Mouse (Mus musculus) G1E (cell line): ENCODE data around the gene AC124108.1. TPM values are rescaled to one million over a fixed set of nuclear protein-coding genes. Genes with fewer than 3 reads are reported as not detected.

Experiments
- ATAC-seq: 2 replicates; pipeline ENCODE4 v1.8.0; 2016; ENCODE audit warnings: mild to moderate bottlenecking; ENCODE audit not compliant: insufficient number of reproducible peaks, poor library complexity, low FRiP score, severe bottlenecking; ENCODE audit errors: extremely low read depth
- DNase-seq: peaks from one replicate; pipeline ENCODE4 v3.0.0; 2012; ENCODE audit warnings: low spot score
- H3K27me3 ChIP-seq: 2 replicates; pipeline ENCODE4 v1.6.1; 2012; ENCODE audit warnings: mild to moderate bottlenecking, low read length, inconsistent platforms; ENCODE audit not compliant: insufficient read depth
- H3K36me3 ChIP-seq: replicated peaks from 2 replicates; pipeline ENCODE3; 2012; ENCODE audit warnings: mild to moderate bottlenecking, inconsistent platforms
- H3K4me1 ChIP-seq: 2 replicates; pipeline ENCODE4 v1.6.1; 2012; ENCODE audit warnings: low read depth, low read length, inconsistent platforms, mixed read lengths; ENCODE audit not compliant: insufficient read depth
- H3K4me3 ChIP-seq: 2 replicates; pipeline ENCODE4 v1.5.1; 2012; ENCODE audit warnings: low read depth, mild to moderate bottlenecking, inconsistent platforms, low read length, moderate library complexity, mixed read lengths
- H3K9me3 ChIP-seq: replicated peaks from 2 replicates; pipeline ENCODE4 v1.6.1; 2012; ENCODE audit warnings: inconsistent platforms
- CTCF ChIP-seq: IDR thresholded peaks from 2 replicates; pipeline ENCODE4 v1.5.1; 2012; ENCODE audit warnings: low read depth, low read length, inconsistent platforms, mixed read lengths
- GATA1 ChIP-seq: IDR thresholded peaks from 2 replicates; pipeline ENCODE4 v1.6.1; 2012; ENCODE audit warnings: borderline replicate concordance, low read length, inconsistent platforms, mixed read lengths
- GATA2 ChIP-seq: IDR thresholded peaks from 2 replicates; pipeline ENCODE4 v1.6.1; 2012; ENCODE audit warnings: low read depth, low read length, inconsistent platforms, borderline replicate concordance
- POLR2AphosphoS5 ChIP-seq: IDR thresholded peaks from 2 replicates; pipeline ENCODE4 v1.6.1; 2012; ENCODE audit warnings: low read depth, low read length, inconsistent platforms; ENCODE audit not compliant: insufficient replicate concordance
- TAL1 ChIP-seq: conservative IDR thresholded peaks from 2 replicates; pipeline ENCODE4 v1.6.1; 2012; ENCODE audit warnings: low read depth, low read length, inconsistent platforms, mixed read lengths
- polyA plus RNA-seq: library from polyadenylated mRNA; stranded (reverse); fragments of >175 nt; gene quantifications from 2 replicates; pipeline ENCODE4 v1.2.3, GENCODE M21; 2012
- total RNA-seq, 2 experiments: library from RNA; stranded (forward) in 1 of 2; stranded (reverse) in 1 of 2; fragments of 200-1000 nt in 1 of 2; fragments of >200 nt in 1 of 2; fragmentation: Nextera tagmentation in 1 of 2; gene quantifications; 2 replicates each; pipeline ENCODE4 v1.2.3; 2014 to 2017

AC124108.1 gene
- total and polyA plus RNA-seq, 3 experiments = 0.05 TPM; not detected in 2

GRCm38 (mm10) chr1:132254467-132254866 lies 63.2 kb downstream of the AC124108.1 start:
- DNase-seq = no peak
- H3K9me3 ChIP-seq = no peaks in the 10 kb centered on the region

More at GRCm38 (mm10) chr1:132254467-132254866, 63.2 kb downstream of the AC124108.1 start:
- no peaks in the 10 kb centered on the region for H3K4me1 ChIP-seq
- H3K36me3 ChIP-seq = no peaks in the 10 kb centered on the region
- H3K27me3 ChIP-seq = peaks cover 22% of the 10 kb centered on the region
- no peak for ATAC-seq
- TF ChIP-seq POLR2AphosphoS5 (no peak), TAL1 (no peak), GATA1 (no peak), CTCF (no peak), GATA2 (no peak)
- H3K4me3 ChIP-seq = no peak overlapping the region

Other genes with a start within 250 kb of the AC124108.1 start
- 36.9 and 48.1 TPM in 2 replicates for gene Slc45a3, start 228.5 kb upstream of the AC124108.1 start, total RNA-seq (2014; fragmentation: Nextera tagmentation)
- gene Slc45a3, start 228.5 kb upstream of the AC124108.1 start, total RNA-seq (2017) = 51.4 and 56.6 TPM in 2 replicates
- 12.3 and 14.4 TPM in 2 replicates for gene Slc45a3, start 228.5 kb upstream of the AC124108.1 start, polyA plus RNA-seq
- 166 and 187 TPM in 2 replicates for gene Elk4, start 183.8 kb upstream of the AC124108.1 start, total RNA-seq (2014; fragmentation: Nextera tagmentation)
- 67.4 and 83.2 TPM in 2 replicates for gene Elk4, start 183.8 kb upstream of the AC124108.1 start, total RNA-seq (2017)
- gene Elk4, start 183.8 kb upstream of the AC124108.1 start, polyA plus RNA-seq = 4.1 and 5.1 TPM in 2 replicates
- not detected in 2 replicates for gene Mfsd4a, start 123.4 kb upstream of the AC124108.1 start, total RNA-seq (2014; fragmentation: Nextera tagmentation)
- 0.70 and 1.0 TPM in 2 replicates for gene Mfsd4a, start 123.4 kb upstream of the AC124108.1 start, total RNA-seq (2017)
- not detected in 2 replicates for gene Mfsd4a, start 123.4 kb upstream of the AC124108.1 start, polyA plus RNA-seq
- gene Cdk18, start 51.8 kb upstream of the AC124108.1 start, total RNA-seq (2014; fragmentation: Nextera tagmentation) = not detected in 2 replicates
- gene Cdk18, start 51.8 kb upstream of the AC124108.1 start, total RNA-seq (2017) = 0.06 and 0.33 TPM in 2 replicates
- 0.02 TPM in 1 of 2 replicates, not detected in the other for gene Cdk18, start 51.8 kb upstream of the AC124108.1 start, polyA plus RNA-seq
- gene Lemd1, start within 50 bp of the AC124108.1 start, total RNA-seq (2014; fragmentation: Nextera tagmentation) = not detected in 2 replicates
- 0.17 and 0.44 TPM in 2 replicates for gene Lemd1, start within 50 bp of the AC124108.1 start, total RNA-seq (2017)
- not detected in 2 replicates for gene Lemd1, start within 50 bp of the AC124108.1 start, polyA plus RNA-seq
- gene Gm10188, start 38.3 kb downstream of the AC124108.1 start, total RNA-seq (2014; fragmentation: Nextera tagmentation) = not detected in 2 replicates
- 0.17 TPM in 1 of 2 replicates, not detected in the other for gene Gm10188, start 38.3 kb downstream of the AC124108.1 start, total RNA-seq (2017)
- not detected in 2 replicates for gene Gm10188, start 38.3 kb downstream of the AC124108.1 start, polyA plus RNA-seq
- not detected in 2 replicates for gene Klhdc8a, start 107.2 kb downstream of the AC124108.1 start, total RNA-seq (2014; fragmentation: Nextera tagmentation)
- 0.06 and 0.11 TPM in 2 replicates for gene Klhdc8a, start 107.2 kb downstream of the AC124108.1 start, total RNA-seq (2017)
- not detected in 2 replicates for gene Klhdc8a, start 107.2 kb downstream of the AC124108.1 start, polyA plus RNA-seq
- not detected in 2 replicates for gene Nuak2, start 124.7 kb downstream of the AC124108.1 start, total RNA-seq (2014; fragmentation: Nextera tagmentation)
- 0.17 and 0.33 TPM in 2 replicates for gene Nuak2, start 124.7 kb downstream of the AC124108.1 start, total RNA-seq (2017)
- gene Nuak2, start 124.7 kb downstream of the AC124108.1 start, polyA plus RNA-seq = 0.02 TPM in 1 of 2 replicates, not detected in the other
- 11.8 and 99.6 TPM in 2 replicates for gene Tmcc2, start 199.8 kb downstream of the AC124108.1 start, total RNA-seq (2014; fragmentation: Nextera tagmentation)
- 6.7 and 7.9 TPM in 2 replicates for gene Tmcc2, start 199.8 kb downstream of the AC124108.1 start, total RNA-seq (2017)
- 14.9 and 18.3 TPM in 2 replicates for gene Tmcc2, start 199.8 kb downstream of the AC124108.1 start, polyA plus RNA-seq
- 22.7 and 24.8 TPM in 2 replicates for gene Dstyk, start 226.1 kb downstream of the AC124108.1 start, total RNA-seq (2014; fragmentation: Nextera tagmentation)
- gene Dstyk, start 226.1 kb downstream of the AC124108.1 start, total RNA-seq (2017) = 18.5 and 19.0 TPM in 2 replicates
- gene Dstyk, start 226.1 kb downstream of the AC124108.1 start, polyA plus RNA-seq = 2.3 and 2.9 TPM in 2 replicates